Mouse (Mus musculus) liver, adult 2 months (tissue): ENCODE measurements at regions not wholly inside any gene's neighbourhood (a gene's known extent, or its start where the extent isn't known, plus 50 kb on each side); places are given as distances from the start of the nearest gene placed in this dataset.

ENCODE experiments used
- DNase-seq: peaks from one replicate; pipeline ENCODE4 v3.0.0-alpha.2; 2011; ENCODE audit warnings: low read depth, low spot score; ENCODE audit errors: extremely low read depth
- H3K27ac ChIP-seq: fragments of 200-500 bp; replicated peaks from 2 replicates; pipeline ENCODE4 v1.5.1; 2012; ENCODE audit warnings: low read depth, mild to moderate bottlenecking, control low read depth, inconsistent platforms, low read length; ENCODE audit not compliant: insufficient read depth
- H3K27me3 ChIP-seq: fragments of 200-500 bp; 2 replicates; pipeline ENCODE4 v1.6.1; 2012; ENCODE audit warnings: mild to moderate bottlenecking, moderate library complexity, low read length, inconsistent platforms; ENCODE audit not compliant: control insufficient read depth, insufficient read depth
- H3K36me3 ChIP-seq: fragments of 200-500 bp; 2 replicates; pipeline ENCODE4 v1.6.1; 2012; ENCODE audit warnings: low read length, inconsistent platforms; ENCODE audit not compliant: control insufficient read depth, insufficient read depth
- H3K4me1 ChIP-seq: fragments of 200-500 bp; 2 replicates; pipeline ENCODE4 v1.6.1; 2011; ENCODE audit warnings: low read length; ENCODE audit not compliant: control insufficient read depth, insufficient read depth
- H3K4me3 ChIP-seq: fragments of 200-500 bp; 2 replicates; pipeline ENCODE4 v1.5.1; 2011; ENCODE audit warnings: low read depth, mild to moderate bottlenecking, control low read depth, low read length, moderate library complexity; ENCODE audit not compliant: insufficient read depth
- H3K79me2 ChIP-seq: fragments of 200-500 bp; 2 replicates; pipeline ENCODE4 v1.6.1; 2012; ENCODE audit warnings: inconsistent platforms, mild to moderate bottlenecking, low read length, moderate library complexity; ENCODE audit not compliant: control insufficient read depth, insufficient read depth
- H3K9ac ChIP-seq: fragments of 200-500 bp; 2 replicates; pipeline ENCODE4 v1.6.1; 2012; ENCODE audit warnings: low read depth, mild to moderate bottlenecking, control low read depth, inconsistent platforms, low read length
- CTCF ChIP-seq: fragments of 200-500 bp; IDR thresholded peaks from 2 replicates; pipeline ENCODE4 v1.5.1; 2011; ENCODE audit warnings: low read depth, low read length, control low read depth
- POLR2A ChIP-seq: fragments of 200-500 bp; IDR thresholded peaks from 2 replicates; pipeline ENCODE4 v1.6.1; 2011; ENCODE audit warnings: low read length, control low read depth; ENCODE audit not compliant: insufficient read depth; ENCODE audit errors: extremely low read depth
- WGBS: fragments of 180-500 bp; shearing (Covaris S2); methylation state at CpG from one replicate; pipeline ENCODE4 v1.1.7; 2018; 5-methylcytosine and 5-hydroxymethylcytosine counted together

DNA sequence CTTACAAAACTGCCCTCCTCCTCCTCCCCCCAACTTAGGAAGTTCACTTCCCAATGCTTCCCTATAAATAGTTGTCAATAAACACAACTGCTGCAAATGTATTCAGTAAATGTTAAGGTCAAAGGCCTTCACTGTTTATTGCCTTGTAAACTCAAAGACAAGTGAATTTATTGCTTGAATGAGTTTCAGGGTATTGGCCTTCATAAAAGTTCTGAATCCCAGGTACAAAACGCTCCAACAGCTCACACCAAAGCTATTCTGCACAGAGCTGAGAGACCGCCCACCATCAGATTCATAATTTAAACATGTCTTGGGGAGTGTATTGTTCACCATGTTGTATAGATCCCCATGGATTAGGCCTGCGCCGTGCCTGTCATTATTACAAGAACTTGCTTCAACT, 53.9 kb upstream of the Cdkn3 start:
- H3K27ac ChIP-seq, result no peak overlapping the region
- H3K9ac ChIP-seq, result no peak overlapping the region
- TF ChIP-seq CTCF, result no peak
- TF ChIP-seq POLR2A, result no peak
- no peaks in the 10 kb centered on the region for H3K27me3 ChIP-seq
- no peak for DNase-seq
- no peaks in the 10 kb centered on the region for H3K79me2 ChIP-seq
- no peaks in the 10 kb centered on the region for H3K36me3 ChIP-seq
- 96% methylated on average over 4 of the region's 4 CpGs for WGBS
- no peak overlapping the region for H3K4me3 ChIP-seq
- H3K4me1 ChIP-seq, result peaks cover 2% of the 10 kb centered on the region; the same call in 1 of the 2 replicates

DNA sequence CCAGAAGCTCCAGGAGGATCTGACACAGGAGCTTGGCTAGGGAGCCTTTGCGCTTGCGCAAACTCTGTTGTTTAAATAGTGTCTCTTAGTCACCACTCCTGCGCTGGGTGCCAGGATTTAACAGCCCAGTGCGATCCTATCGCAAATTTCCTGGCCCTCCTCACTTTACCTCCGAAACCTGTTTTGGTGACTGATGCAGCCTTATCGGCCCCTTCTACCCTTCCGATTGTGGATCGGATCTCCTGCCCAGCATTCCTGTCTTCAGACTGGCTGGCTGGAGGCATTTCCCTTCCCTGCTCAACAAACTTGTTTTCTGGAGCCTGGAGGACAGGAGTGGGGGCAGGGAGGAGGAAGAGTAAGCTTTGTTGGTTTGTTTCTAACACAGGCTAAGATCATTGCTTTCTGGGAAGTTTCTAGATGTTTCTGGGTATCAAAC, 56.0 kb upstream of the Cdkn3 start:
- peak overlapping the region; percentile 25; the same call in 1 of the 2 replicates for H3K4me3 ChIP-seq
- 2% methylated on average over 9 of the region's 9 CpGs for WGBS
- TF ChIP-seq POLR2A (no peak), CTCF (no peak)
- H3K9ac ChIP-seq, result peak overlapping the region; percentile 70
- DNase-seq, result peak; percentile 92
- H3K27me3 ChIP-seq, result no peaks in the 10 kb centered on the region
- no peaks in the 10 kb centered on the region for H3K36me3 ChIP-seq
- H3K79me2 ChIP-seq, result no peaks in the 10 kb centered on the region
- peaks cover 2% of the 10 kb centered on the region; the same call in 1 of the 2 replicates for H3K4me1 ChIP-seq
- H3K27ac ChIP-seq, result peak overlapping the region; percentile 93

DNA sequence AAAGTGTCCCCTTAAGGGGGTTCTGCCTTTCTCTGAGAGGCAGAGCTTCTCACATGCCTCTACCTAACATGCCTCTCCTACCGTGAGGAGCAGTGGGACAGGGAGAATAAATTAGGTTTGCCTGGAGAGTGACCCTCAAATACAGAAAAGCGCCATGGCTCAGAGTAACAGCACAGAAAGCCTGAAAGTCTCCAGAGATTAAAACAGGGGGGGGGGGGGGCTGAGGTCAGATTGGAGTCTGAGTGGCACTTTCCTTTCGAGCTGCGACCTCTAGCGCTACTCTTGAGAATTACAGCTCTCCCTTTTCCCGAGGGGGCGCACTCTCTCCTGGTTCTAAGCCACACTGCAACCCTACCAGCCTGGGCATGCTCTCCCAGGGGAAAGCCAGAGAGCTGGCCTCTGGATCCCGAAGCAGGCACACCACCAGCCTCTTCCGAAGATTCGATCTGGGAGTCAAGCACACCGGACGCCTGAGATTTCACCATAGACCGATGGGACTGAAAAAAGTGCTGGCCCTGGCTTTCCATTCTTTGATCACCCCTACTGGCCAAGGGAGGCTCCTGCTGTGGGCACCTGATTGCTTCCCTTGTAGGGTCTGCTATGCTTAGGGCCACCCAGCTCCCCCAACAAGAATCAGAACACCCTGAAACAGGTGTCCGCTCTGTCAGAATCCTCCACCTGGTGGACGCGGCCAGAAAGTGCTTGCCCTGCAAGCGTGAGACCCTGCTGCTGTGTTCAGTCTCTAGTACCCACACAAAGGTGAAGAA, 57.5 kb upstream of the Cdkn3 start:
- 47% methylated on average over 17 of the region's 17 CpGs for WGBS
- no peak for DNase-seq

GRCm38 (mm10) chr14:46692571-46692970, 67.8 kb upstream of the Cdkn3 start:
- H3K27me3 ChIP-seq, result no peaks in the 10 kb centered on the region
- no peak for DNase-seq
- WGBS, result 93% methylated on average over 7 of the region's 7 CpGs
- H3K27ac ChIP-seq, result no peak overlapping the region
- H3K4me3 ChIP-seq, result no peak overlapping the region
- no peak overlapping the region for H3K9ac ChIP-seq
- TF ChIP-seq CTCF (no peak), POLR2A (no peak)
- no peaks in the 10 kb centered on the region for H3K4me1 ChIP-seq
- no peaks in the 10 kb centered on the region for H3K36me3 ChIP-seq
- H3K79me2 ChIP-seq, result no peaks in the 10 kb centered on the region

More for the DNA sequence above, 57.5 kb upstream of the Cdkn3 start:
- no peak overlapping the region for H3K4me3 ChIP-seq
- peaks cover 2% of the 10 kb centered on the region; the same call in 1 of the 2 replicates for H3K4me1 ChIP-seq
- H3K9ac ChIP-seq, result no peak overlapping the region
- H3K36me3 ChIP-seq, result no peaks in the 10 kb centered on the region
- H3K27me3 ChIP-seq, result no peaks in the 10 kb centered on the region
- peak; percentile 70 for TF ChIP-seq CTCF
- no peak for TF ChIP-seq POLR2A
- H3K27ac ChIP-seq, result no peak overlapping the region
- H3K79me2 ChIP-seq, result no peaks in the 10 kb centered on the region

GRCm38 (mm10) chr14:46692067-46692466, 68.3 kb upstream of the Cdkn3 start:
- DNase-seq, result no peak
- WGBS, result 96% methylated on average over 2 of the region's 2 CpGs
- no peaks in the 10 kb centered on the region for H3K27me3 ChIP-seq
- H3K36me3 ChIP-seq, result no peaks in the 10 kb centered on the region
- no peak overlapping the region for H3K27ac ChIP-seq
- TF ChIP-seq POLR2A (no peak), CTCF (no peak)
- H3K4me1 ChIP-seq, result no peaks in the 10 kb centered on the region
- no peak overlapping the region for H3K9ac ChIP-seq
- no peaks in the 10 kb centered on the region for H3K79me2 ChIP-seq
- H3K4me3 ChIP-seq, result no peak overlapping the region

GRCm38 (mm10) chr14:46682728-46683127, 77.6 kb upstream of the Cdkn3 start:
- no peak overlapping the region for H3K9ac ChIP-seq
- 86% methylated on average over 6 of the region's 6 CpGs for WGBS
- no peak for DNase-seq
- H3K4me3 ChIP-seq, result no peak overlapping the region
- no peaks in the 10 kb centered on the region for H3K36me3 ChIP-seq
- TF ChIP-seq POLR2A (no peak), CTCF (no peak)
- no peaks in the 10 kb centered on the region for H3K4me1 ChIP-seq
- H3K27ac ChIP-seq, result no peak overlapping the region
- no peaks in the 10 kb centered on the region for H3K27me3 ChIP-seq
- no peaks in the 10 kb centered on the region for H3K79me2 ChIP-seq
